Mouse (Mus musculus): Measurements from ENCODE around the gene Zscan5b. TPM values are rescaled to one million over a fixed set of nuclear protein-coding genes. Genes with fewer than 3 reads are reported as not detected.
A peak's percentile ranks its signal among the peaks of the same experiment; 100 is the strongest.
"Not testable (repeated sequence)": the region's sequence is repeated elsewhere in the genome, so short reads cannot be mapped to it uniquely, and the experiment has no call there.

The Zscan5b gene
- polyA plus RNA-seq, 1 experiment, result not detected

DNA sequence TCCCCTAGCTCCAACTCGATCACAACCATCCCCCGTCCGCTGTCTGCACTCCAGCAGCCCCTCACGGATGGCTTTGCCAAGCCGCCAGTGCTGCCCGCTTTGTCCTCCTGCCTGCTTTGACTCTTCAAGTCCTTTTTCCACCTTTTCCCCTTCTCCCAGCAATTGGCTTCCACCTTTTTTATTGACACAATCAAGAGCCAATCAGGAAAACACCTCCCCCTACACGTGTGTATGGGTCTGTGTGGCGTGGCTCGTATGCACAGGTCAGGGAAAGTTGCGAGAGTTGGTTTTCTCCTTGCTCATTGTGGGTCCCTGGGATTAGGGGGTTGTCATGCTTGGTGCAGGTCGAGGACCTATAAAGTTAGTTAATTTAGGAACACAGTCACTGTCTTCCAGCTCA lies 17.7 kb downstream of the Zscan5b start:
- no peak for TF ChIP-seq CTCF (IDR thresholded peaks at IDR 0.05; ENCODE audit: low read depth, low read length)
- TF ChIP-seq POLR2A (IDR thresholded peaks at IDR 0.05; ENCODE audit: borderline replicate concordance, low read depth, low read length), result no peak
- H3K27ac ChIP-seq (ENCODE audit: insufficient read depth, low read depth, low read length), result no peak overlapping the region
- no peak overlapping the region for H3K4me3 ChIP-seq (ENCODE audit: insufficient read depth, low read length)
- H3K4me1 ChIP-seq (ENCODE audit: control insufficient read depth, insufficient read depth, low read length), result no peaks in the 10 kb centered on the region

DNA sequence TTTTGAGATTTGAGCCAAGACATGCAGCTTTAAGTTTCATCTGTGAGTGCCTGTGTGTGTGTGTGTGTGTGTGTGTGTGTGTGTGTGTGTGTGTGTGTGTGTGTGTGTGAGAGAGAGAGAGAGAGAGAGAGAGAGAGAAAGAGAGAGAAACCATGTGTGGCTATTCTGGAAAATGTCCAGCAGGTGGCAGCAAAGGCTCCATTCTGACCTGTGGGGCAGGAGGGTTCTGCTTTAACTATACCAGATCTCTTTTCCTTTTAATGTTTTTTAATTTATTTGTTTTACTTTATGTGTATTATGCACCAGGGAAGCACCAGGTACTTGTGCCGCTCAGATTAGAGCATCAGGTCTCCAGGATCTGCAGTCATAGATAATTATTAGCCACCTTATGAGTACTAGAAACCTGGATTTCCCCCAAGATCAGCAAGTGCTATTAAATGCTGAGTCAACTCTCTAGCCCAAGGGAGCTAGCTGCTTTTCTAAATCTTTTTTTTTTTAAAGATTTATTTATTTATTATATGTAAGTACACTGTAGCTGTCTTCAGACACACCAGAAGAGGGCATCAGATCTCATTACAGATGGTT lies 18.9 kb downstream of the Zscan5b start:
- not testable (repeated sequence) for H3K4me1 ChIP-seq (ENCODE audit: control insufficient read depth, insufficient read depth, low read length); H3K4me3 ChIP-seq (ENCODE audit: insufficient read depth, low read length); H3K27ac ChIP-seq (ENCODE audit: insufficient read depth, low read depth, low read length)
- 0 out of 2 replicates have a peak, but pooled peaks have one; percentile 33 for TF ChIP-seq CTCF (IDR thresholded peaks at IDR 0.05; ENCODE audit: low read depth, low read length)

DNA sequence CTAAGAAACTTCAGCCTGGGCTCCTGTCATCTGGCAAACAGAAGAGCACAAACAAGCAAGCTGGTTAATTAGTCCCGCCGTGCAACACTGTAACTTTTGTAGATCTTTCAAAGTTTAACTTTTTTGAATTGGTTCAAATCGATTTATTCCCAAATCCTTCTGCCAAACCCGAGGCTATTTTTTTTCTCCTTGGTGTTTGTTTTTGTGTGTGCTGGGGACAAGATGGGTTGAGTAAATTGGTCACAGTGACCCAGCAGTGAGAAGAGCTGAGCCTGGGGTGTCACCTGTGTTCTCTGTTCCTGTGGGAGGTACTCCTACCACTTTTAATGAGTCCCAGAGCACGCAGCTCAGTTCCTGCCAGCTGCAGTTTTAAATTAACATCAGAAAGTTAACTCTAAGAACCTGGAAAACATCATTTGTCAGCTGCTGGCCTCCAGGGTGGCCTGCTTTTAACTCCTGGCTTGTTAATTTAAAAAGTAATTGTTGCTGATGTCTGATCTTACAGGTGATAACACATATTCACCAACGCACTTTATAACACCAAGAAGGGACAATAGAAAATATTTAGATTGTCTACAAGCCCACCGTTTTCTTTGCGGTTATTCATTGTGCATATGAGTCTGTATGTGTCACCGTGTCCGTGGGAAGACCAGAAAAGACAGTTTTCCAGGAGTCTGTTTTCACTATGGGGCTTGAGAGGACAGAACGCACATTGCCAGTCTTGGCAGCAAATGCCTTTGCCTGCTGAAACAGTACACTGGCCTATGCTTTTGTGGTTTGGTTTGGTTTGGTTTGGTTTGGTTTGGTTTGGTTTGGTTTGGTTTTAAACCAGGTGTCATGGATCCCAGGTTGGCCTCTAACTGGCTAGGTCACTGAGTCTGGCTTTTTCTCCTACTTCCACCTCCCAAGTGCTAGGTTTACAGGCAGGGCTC lies 22.5 kb downstream of the Zscan5b start:
- Histone ChIP-seq H3K4me1 (ENCODE audit: control insufficient read depth, insufficient read depth, low read length) (no peaks in the 10 kb centered on the region), H3K4me3 (ENCODE audit: insufficient read depth, low read length) (no peak overlapping the region), H3K27ac (ENCODE audit: insufficient read depth, low read depth, low read length) (no peak overlapping the region)
- TF ChIP-seq POLR2A (IDR thresholded peaks at IDR 0.05; ENCODE audit: borderline replicate concordance, low read depth, low read length), result no peak
- TF ChIP-seq CTCF (IDR thresholded peaks at IDR 0.05; ENCODE audit: low read depth, low read length), result no peak

GRCm38 (mm10) chr7:6252410-6252809 lies 30.3 kb downstream of the Zscan5b start, which contains the start of gene Epp13:
Epp13 (plus strand) TSS chr7:6252710.
- no peak within 1 kb of the TSS for H3K4me3 ChIP-seq (ENCODE audit: insufficient read depth, low read length)

DNA sequence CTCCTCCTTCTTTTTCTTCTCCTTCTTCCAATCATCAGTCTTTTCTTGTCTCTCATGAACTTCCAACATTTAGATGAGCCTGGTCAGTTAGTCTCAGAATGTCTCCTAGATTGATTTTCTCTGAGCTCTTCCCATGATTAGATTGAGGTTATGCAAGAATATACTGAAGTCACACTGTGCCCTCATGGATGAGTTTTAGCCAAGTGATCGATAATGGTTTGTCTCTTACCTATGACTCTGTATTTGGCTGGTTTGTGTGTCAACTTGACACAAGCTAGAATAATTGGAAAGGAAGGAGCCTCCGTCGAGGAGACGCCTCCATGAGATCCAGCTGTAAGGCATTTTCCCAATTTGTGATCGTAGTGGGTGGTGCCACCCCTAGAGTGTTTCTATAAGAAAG lies 32.4 kb downstream of the Zscan5b start:
- no peak for TF ChIP-seq CTCF (IDR thresholded peaks at IDR 0.05; ENCODE audit: low read depth, low read length)
- no peak for TF ChIP-seq POLR2A (IDR thresholded peaks at IDR 0.05; ENCODE audit: borderline replicate concordance, low read depth, low read length)
- Histone ChIP-seq H3K27ac (ENCODE audit: insufficient read depth, low read depth, low read length) (no peak overlapping the region), H3K4me1 (ENCODE audit: control insufficient read depth, insufficient read depth, low read length) (no peaks in the 10 kb centered on the region), H3K4me3 (ENCODE audit: insufficient read depth, low read length) (no peak overlapping the region)

More at GRCm38 (mm10) chr7:6252410-6252809, 30.3 kb downstream of the Zscan5b start, which contains the start of gene Epp13:
- Histone ChIP-seq H3K4me1 (ENCODE audit: control insufficient read depth, insufficient read depth, low read length) (no peaks in the 10 kb centered on the region), H3K27ac (ENCODE audit: insufficient read depth, low read depth, low read length) (no peak within 1 kb of the TSS)
- TF ChIP-seq POLR2A (IDR thresholded peaks at IDR 0.05; ENCODE audit: borderline replicate concordance, low read depth, low read length) (no peak), CTCF (IDR thresholded peaks at IDR 0.05; ENCODE audit: low read depth, low read length) (no peak)

DNA sequence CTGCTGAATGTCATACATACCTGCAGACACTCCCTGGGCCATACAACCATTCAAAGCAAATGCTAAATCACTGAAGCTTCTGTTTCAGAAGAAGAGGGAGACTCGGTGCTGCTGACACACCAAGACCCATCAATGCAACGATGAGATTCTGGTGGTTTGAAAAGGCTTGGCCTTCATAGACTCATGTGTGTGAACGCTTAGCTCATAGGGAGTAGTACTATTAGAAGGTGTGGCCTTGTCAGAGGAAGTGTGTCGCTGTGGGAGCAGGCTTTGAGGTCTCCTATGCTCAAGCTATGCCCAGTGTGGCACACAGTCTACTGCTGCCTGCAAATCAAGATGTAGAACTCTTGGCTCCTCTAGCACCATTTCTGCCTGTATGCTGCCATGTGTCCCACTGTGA lies 35.3 kb downstream of the Zscan5b start:
- Histone ChIP-seq H3K4me1 (ENCODE audit: control insufficient read depth, insufficient read depth, low read length) (no peaks in the 10 kb centered on the region), H3K27ac (ENCODE audit: insufficient read depth, low read depth, low read length) (no peak overlapping the region), H3K4me3 (ENCODE audit: insufficient read depth, low read length) (no peak overlapping the region)
- TF ChIP-seq POLR2A (IDR thresholded peaks at IDR 0.05; ENCODE audit: borderline replicate concordance, low read depth, low read length) (no peak), CTCF (IDR thresholded peaks at IDR 0.05; ENCODE audit: low read depth, low read length) (no peak)

DNA sequence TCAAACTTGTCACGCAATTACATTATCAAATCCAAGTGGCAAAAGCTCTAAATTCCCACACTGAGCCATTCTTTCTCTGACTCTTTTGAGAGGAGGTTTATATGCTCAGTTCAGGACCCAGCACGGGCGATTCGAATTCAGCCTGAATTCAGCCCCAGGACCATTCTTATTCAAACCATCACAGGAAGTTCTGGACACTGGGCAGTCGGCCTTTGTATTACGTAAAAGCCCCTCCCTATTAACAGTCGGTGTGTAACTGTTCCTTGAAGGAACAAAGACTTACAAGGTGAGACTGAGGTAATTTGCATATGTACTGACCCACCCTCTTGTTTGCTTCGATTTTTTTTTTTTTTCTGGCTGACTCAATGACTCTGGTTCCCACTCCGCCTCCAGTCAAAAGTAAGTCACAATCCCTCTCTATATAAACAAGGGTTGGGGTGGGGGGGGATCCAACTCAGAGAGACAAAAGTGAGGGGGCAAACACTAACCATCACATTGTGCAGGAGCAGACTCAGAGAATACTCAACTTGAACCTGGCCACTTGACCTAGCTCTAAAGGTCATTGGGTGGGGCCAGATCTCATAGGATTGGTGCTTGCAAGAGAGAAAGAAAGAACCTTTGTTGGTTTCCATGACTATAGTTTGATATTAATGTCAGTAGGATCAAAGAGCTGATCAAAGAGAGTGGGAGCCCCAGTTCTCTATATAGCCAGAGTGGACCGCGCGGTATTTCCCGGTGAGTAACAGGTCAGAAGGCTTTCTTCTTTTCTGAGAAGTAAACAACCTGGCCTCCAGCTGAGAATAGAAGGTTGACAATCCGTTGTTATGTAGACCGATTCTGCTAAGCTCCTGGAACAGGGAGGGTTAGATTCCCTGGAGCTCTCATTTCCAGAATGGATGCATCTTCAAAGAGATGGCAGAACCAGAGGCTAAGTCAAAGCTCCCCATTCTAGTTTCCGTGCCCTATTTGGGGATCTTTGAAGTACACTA lies 36.4 kb downstream of the Zscan5b start:
- no peak for TF ChIP-seq CTCF (IDR thresholded peaks at IDR 0.05; ENCODE audit: low read depth, low read length)
- no peak for TF ChIP-seq POLR2A (IDR thresholded peaks at IDR 0.05; ENCODE audit: borderline replicate concordance, low read depth, low read length)
- Histone ChIP-seq H3K4me3 (ENCODE audit: insufficient read depth, low read length) (no peak overlapping the region), H3K4me1 (ENCODE audit: control insufficient read depth, insufficient read depth, low read length) (no peaks in the 10 kb centered on the region), H3K27ac (ENCODE audit: insufficient read depth, low read depth, low read length) (no peak overlapping the region)

DNA sequence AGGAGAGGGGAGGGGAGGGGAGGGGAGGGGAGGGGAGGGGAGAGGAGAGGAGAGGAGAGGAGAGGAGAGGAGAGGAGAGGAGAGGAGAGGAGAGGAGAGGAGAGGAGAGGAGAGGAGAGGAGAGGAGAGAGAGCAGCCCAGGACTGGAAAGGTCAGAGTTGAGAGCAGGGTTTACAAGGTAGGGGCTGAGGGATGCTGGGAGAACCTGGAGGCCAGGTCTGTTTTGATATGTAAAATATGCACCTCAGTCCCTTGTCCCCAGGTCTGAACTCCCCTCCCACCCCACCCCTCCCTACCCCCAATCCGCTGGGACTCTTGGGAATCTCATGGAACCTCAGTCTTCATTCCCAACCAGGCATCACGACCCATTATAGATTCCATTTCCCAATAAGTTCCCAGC lies 37.9 kb downstream of the Zscan5b start:
- not testable (repeated sequence) for H3K4me3 ChIP-seq (ENCODE audit: insufficient read depth, low read length); H3K27ac ChIP-seq (ENCODE audit: insufficient read depth, low read depth, low read length); H3K4me1 ChIP-seq (ENCODE audit: control insufficient read depth, insufficient read depth, low read length)

- TF ChIP-seq POLR2A (IDR thresholded peaks at IDR 0.05; ENCODE audit: borderline replicate concordance, low read depth, low read length) (no peak), CTCF (IDR thresholded peaks at IDR 0.05; ENCODE audit: low read depth, low read length) (no peak)
- Histone ChIP-seq H3K4me1 (ENCODE audit: control insufficient read depth, insufficient read depth, low read length) (no peaks in the 10 kb centered on the region), H3K4me3 (ENCODE audit: insufficient read depth, low read length) (no peak overlapping the region), H3K27ac (ENCODE audit: insufficient read depth, low read depth, low read length) (no peak overlapping the region)
These were observed 40.0 kb downstream of the Zscan5b start for GRCm38 (mm10) chr7:6262120-6262519.
